In the genomic region with DNA sequence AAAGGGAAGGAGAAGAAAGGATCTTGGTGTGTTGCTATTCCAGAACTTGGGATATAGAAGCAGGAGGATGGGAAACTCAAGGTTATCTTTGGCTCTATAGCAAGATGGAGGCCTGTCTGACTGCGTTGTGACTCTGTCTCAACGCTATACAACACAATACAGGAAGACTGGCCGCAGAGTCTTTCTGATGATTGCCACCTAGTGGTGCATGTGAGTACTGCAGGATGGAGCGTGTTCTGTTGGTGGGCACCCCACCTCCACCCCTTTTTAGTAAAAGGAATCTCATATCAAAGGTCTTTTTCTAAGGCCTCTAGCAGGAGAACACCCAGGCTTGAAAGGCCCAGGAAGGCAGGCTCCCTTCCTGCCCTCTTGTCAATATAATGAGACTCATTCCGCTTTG, we compare ENCODE assay signal across 8 mouse cellular contexts. TPM values are rescaled to one million over a fixed set of nuclear protein-coding genes. Genes with fewer than 3 reads are reported as not detected.
DNase-seq lines count a peak whose midpoint lies in the region; ATAC-seq and TF ChIP-seq lines count a peak whose summit lies in the region.

No protein-coding gene starts in this region.

- no peaks in the 10 kb centered on the region for H3K9me3 ChIP-seq in liver, embryonic 12.5 days (replicated peaks)
- no peaks in the 10 kb centered on the region for H3K9me3 ChIP-seq in embryonic facial prominence, embryonic 14.5 days (ENCODE audit: control insufficient read depth, low read length)
- no peaks in the 10 kb centered on the region for H3K9me3 ChIP-seq in kidney, postnatal 0 days (replicated peaks; ENCODE audit: low read length)
- no peaks in the 10 kb centered on the region for H3K9me3 ChIP-seq in liver, embryonic 13.5 days (replicated peaks)

- no peak overlapping the region for H3K27ac ChIP-seq in liver, embryonic 12.5 days
- no peak overlapping the region for H3K27ac ChIP-seq in embryonic facial prominence, embryonic 14.5 days (replicated peaks; ENCODE audit: low read depth, low read length)
- H3K27ac ChIP-seq in kidney, postnatal 0 days = no peak overlapping the region
- H3K27ac ChIP-seq in liver, embryonic 13.5 days = no peak overlapping the region

- ATAC-seq in liver, embryonic 12.5 days = no peak
- ATAC-seq in embryonic facial prominence, embryonic 14.5 days (ENCODE audit: low read depth) = no peak
- ATAC-seq in kidney, postnatal 0 days (replicated peaks; ENCODE audit: low FRiP score, low read depth) = no peak
- no peak for ATAC-seq in liver, embryonic 13.5 days (ENCODE audit: low read depth)

- no peaks in the 10 kb centered on the region for H3K4me1 ChIP-seq in liver, embryonic 12.5 days
- peaks cover 4% of the 10 kb centered on the region; the same call in 1 of the 2 replicates for H3K4me1 ChIP-seq in embryonic facial prominence, embryonic 14.5 days (ENCODE audit: control insufficient read depth, insufficient read depth, low read length)
- no peaks in the 10 kb centered on the region for H3K4me1 ChIP-seq in kidney, postnatal 0 days (replicated peaks; ENCODE audit: insufficient read depth, low read length)
- no peaks in the 10 kb centered on the region for H3K4me1 ChIP-seq in liver, embryonic 13.5 days (replicated peaks)

- 18% methylated on average over 5 of the region's 5 CpGs for WGBS in liver, embryonic 12.5 days (ENCODE audit: insufficient replicate concordance)
- 14% methylated on average over 5 of the region's 5 CpGs for WGBS in embryonic facial prominence, embryonic 14.5 days
- WGBS in kidney, postnatal 0 days = 13% methylated on average over 5 of the region's 5 CpGs
- 18% methylated on average over 5 of the region's 5 CpGs for WGBS in liver, embryonic 13.5 days (ENCODE audit: insufficient replicate concordance)

- DNase-seq in liver = peak; percentile 69
- DNase-seq in adrenal gland, postnatal 25 days = peak; percentile 74
- peak; percentile 72 for DNase-seq in embryonic facial prominence, embryonic 14.5 days (ENCODE audit: low spot score)
- peak; percentile 80 for DNase-seq in kidney, postnatal 0 days (ENCODE audit: low spot score)
- DNase-seq in liver, embryonic 13.5 days = peak; percentile 32
- DNase-seq in retina, postnatal 1 day = peak; percentile 83
- peak; percentile 79 for DNase-seq in urinary bladder, postnatal 14 days (ENCODE audit: low spot score)

- no peak overlapping the region for H3K4me2 ChIP-seq in liver, embryonic 12.5 days
- no peak overlapping the region for H3K4me2 ChIP-seq in embryonic facial prominence, embryonic 14.5 days (ENCODE audit: low read depth, low read length)
- no peak overlapping the region for H3K4me2 ChIP-seq in kidney, postnatal 0 days (ENCODE audit: low read length)
- H3K4me2 ChIP-seq in liver, embryonic 13.5 days = no peak overlapping the region

- H3K4me3 ChIP-seq in liver, embryonic 12.5 days = no peak overlapping the region
- H3K4me3 ChIP-seq in embryonic facial prominence, embryonic 14.5 days (ENCODE audit: low read depth, low read length) = no peak overlapping the region
- no peak overlapping the region for H3K4me3 ChIP-seq in kidney, postnatal 0 days (replicated peaks; ENCODE audit: low read depth, low read length)
- H3K4me3 ChIP-seq in liver, embryonic 13.5 days (replicated peaks) = no peak overlapping the region

- TF ChIP-seq CTCF in kidney, postnatal 0 days (IDR thresholded peaks at IDR 0.05; ENCODE audit: low read depth) = peak; percentile 93

- peaks cover 15% of the 10 kb centered on the region for H3K27me3 ChIP-seq in liver, embryonic 12.5 days (replicated peaks)
- no peaks in the 10 kb centered on the region for H3K27me3 ChIP-seq in embryonic facial prominence, embryonic 14.5 days (replicated peaks; ENCODE audit: control insufficient read depth, insufficient read depth, low read length)
- no peaks in the 10 kb centered on the region for H3K27me3 ChIP-seq in kidney, postnatal 0 days (ENCODE audit: insufficient read depth, low read length)
- H3K27me3 ChIP-seq in liver, embryonic 13.5 days = 0 out of 2 replicates have a peak, but pooled peaks cover 3% of the 10 kb centered on the region

- no peak overlapping the region for H3K9ac ChIP-seq in liver, embryonic 12.5 days
- no peak overlapping the region for H3K9ac ChIP-seq in embryonic facial prominence, embryonic 14.5 days (ENCODE audit: low read depth, low read length)
- H3K9ac ChIP-seq in kidney, postnatal 0 days (ENCODE audit: low read depth, low read length) = no peak overlapping the region
- no peak overlapping the region for H3K9ac ChIP-seq in liver, embryonic 13.5 days

- H3K36me3 ChIP-seq in liver, embryonic 12.5 days = no peaks in the 10 kb centered on the region
- no peaks in the 10 kb centered on the region for H3K36me3 ChIP-seq in embryonic facial prominence, embryonic 14.5 days (ENCODE audit: control insufficient read depth, insufficient read depth, low read length)
- no peaks in the 10 kb centered on the region for H3K36me3 ChIP-seq in kidney, postnatal 0 days (ENCODE audit: insufficient read depth, low read length)
- H3K36me3 ChIP-seq in liver, embryonic 13.5 days = no peaks in the 10 kb centered on the region

RNA-seq across cellular contexts. Expression of gene Arhgap27, which starts 36.5 kb away (rescaled TPM):
- polyA plus RNA-seq in liver, embryonic 12.5 days (2016; fragmentation: Nextera tagmentation; extraction: Ambion mirVana) = 2.7 and 4.0 TPM in 2 replicates
- 12.8 and 15.2 TPM in 2 replicates for total RNA-seq in adrenal gland, postnatal 25 days (2021)
- polyA plus RNA-seq in embryonic facial prominence, embryonic 14.5 days (2014; fragmentation: Nextera tagmentation; extraction: Ambion mirVana) = 8.6 and 9.4 TPM in 2 replicates
- polyA plus RNA-seq in kidney, postnatal 0 days (2015; fragmentation: Nextera tagmentation; extraction: Ambion mirVana) = 15.9 and 16.6 TPM in 2 replicates
- 1.6 and 1.8 TPM in 2 replicates for polyA plus RNA-seq in liver, embryonic 13.5 days (2015; fragmentation: Nextera tagmentation; extraction: Ambion mirVana)

RNA-seq across cellular contexts. Expression of gene Map3k14, which starts 59.7 kb away (rescaled TPM):
- polyA plus RNA-seq in liver, embryonic 12.5 days (2016; fragmentation: Nextera tagmentation; extraction: Ambion mirVana) = 0.84 and 0.93 TPM in 2 replicates
- total RNA-seq in adrenal gland, postnatal 25 days (2021) = 7.0 TPM in 2 replicates
- polyA plus RNA-seq in embryonic facial prominence, embryonic 14.5 days (2014; fragmentation: Nextera tagmentation; extraction: Ambion mirVana) = 4.6 and 5.1 TPM in 2 replicates
- 3.2 and 3.8 TPM in 2 replicates for polyA plus RNA-seq in kidney, postnatal 0 days (2015; fragmentation: Nextera tagmentation; extraction: Ambion mirVana)
- 0.42 and 0.50 TPM in 2 replicates for polyA plus RNA-seq in liver, embryonic 13.5 days (2015; fragmentation: Nextera tagmentation; extraction: Ambion mirVana)

Comparison
In these comparisons a context has a peak if more than half of its experiments do, and no peak if none do; other contexts are left out.
1. DNase-seq: peak in every context shown above with its lines; median percentile 83 in retina, postnatal 1 day; 80 in kidney, postnatal 0 days; 79 in urinary bladder, postnatal 14 days; 74 in adrenal gland, postnatal 25 days; 72 in embryonic facial prominence, embryonic 14.5 days; 69 in liver; 32 in liver, embryonic 13.5 days.